Mouse (Mus musculus): ENCODE measurements around the gene Olfr1331. TPM values are rescaled to one million over a fixed set of nuclear protein-coding genes. Genes with fewer than 3 reads are reported as not detected.

Gene Olfr1331
- polyA plus RNA-seq, 1 experiment from 2014 or later: not detected

Other genes with a start within 250 kb of the Olfr1331 start
- gene Cfap57, start 243.9 kb upstream of the Olfr1331 start, polyA plus RNA-seq (2015; fragmentation: Nextera tagmentation; extraction: Ambion mirVana): 2.1 and 2.5 TPM in 2 replicates
- gene Ebna1bp2, start 243.8 kb upstream of the Olfr1331 start, polyA plus RNA-seq (2015; fragmentation: Nextera tagmentation; extraction: Ambion mirVana): 83.0 and 91.8 TPM in 2 replicates
- gene Olfr62, start 205.7 kb upstream of the Olfr1331 start, polyA plus RNA-seq (2015; fragmentation: Nextera tagmentation; extraction: Ambion mirVana): not detected in 2 replicates
- not detected in 2 replicates for gene Olfr1342, start 171.9 kb upstream of the Olfr1331 start, polyA plus RNA-seq (2015; fragmentation: Nextera tagmentation; extraction: Ambion mirVana)
- not detected in 2 replicates for gene Olfr1341, start 161.1 kb upstream of the Olfr1331 start, polyA plus RNA-seq (2015; fragmentation: Nextera tagmentation; extraction: Ambion mirVana)
- gene Olfr1340, start 144.5 kb upstream of the Olfr1331 start, polyA plus RNA-seq (2015; fragmentation: Nextera tagmentation; extraction: Ambion mirVana): not detected in 2 replicates
- not detected in 2 replicates for gene Olfr1339, start 132.5 kb upstream of the Olfr1331 start, polyA plus RNA-seq (2015; fragmentation: Nextera tagmentation; extraction: Ambion mirVana)
- not detected in 2 replicates for gene Olfr1338, start 105.9 kb upstream of the Olfr1331 start, polyA plus RNA-seq (2015; fragmentation: Nextera tagmentation; extraction: Ambion mirVana)
- not detected in 2 replicates for gene Olfr1337, start 82.1 kb upstream of the Olfr1331 start, polyA plus RNA-seq (2015; fragmentation: Nextera tagmentation; extraction: Ambion mirVana)
- gene Olfr1335, start 54.7 kb upstream of the Olfr1331 start, polyA plus RNA-seq (2015; fragmentation: Nextera tagmentation; extraction: Ambion mirVana): not detected in 2 replicates
- not detected in 2 replicates for gene Olfr1333, start 28.4 kb upstream of the Olfr1331 start, polyA plus RNA-seq (2015; fragmentation: Nextera tagmentation; extraction: Ambion mirVana)
- gene Olfr1330, start 23.9 kb downstream of the Olfr1331 start, polyA plus RNA-seq (2015; fragmentation: Nextera tagmentation; extraction: Ambion mirVana): not detected in 2 replicates
- gene Olfr1329, start 52.8 kb downstream of the Olfr1331 start, polyA plus RNA-seq (2015; fragmentation: Nextera tagmentation; extraction: Ambion mirVana): not detected in 2 replicates
- gene Olfr1328, start 74.0 kb downstream of the Olfr1331 start, polyA plus RNA-seq (2015; fragmentation: Nextera tagmentation; extraction: Ambion mirVana): not detected in 2 replicates
- 0.06 and 0.09 TPM in 2 replicates for gene Lao1, start 96.9 kb downstream of the Olfr1331 start, polyA plus RNA-seq (2015; fragmentation: Nextera tagmentation; extraction: Ambion mirVana)
- gene Slc2a1, start 244.1 kb downstream of the Olfr1331 start, polyA plus RNA-seq (2015; fragmentation: Nextera tagmentation; extraction: Ambion mirVana): 100 and 106 TPM in 2 replicates